Mouse (Mus musculus) liver, postnatal 0 days (tissue): ENCODE measurements around the gene Gm21292. TPM values are rescaled to one million over a fixed set of nuclear protein-coding genes. Genes with fewer than 3 reads are reported as not detected.
"Not testable (repeated sequence)": the region's sequence is repeated elsewhere in the genome, so short reads cannot be mapped to it uniquely, and the experiment has no call there.

Source experiments
- ATAC-seq: fragments of 200-750 bp; cut with Nextera tagmentation; 2 replicates; pipeline ENCODE4 v1.8.0; 2017; ENCODE audit warnings: mild to moderate bottlenecking, moderate library complexity
- DNase-seq: peaks from one replicate; pipeline ENCODE4 v3.0.0-alpha.2; 2016
- H3K27ac ChIP-seq: fragments of 300-500 bp; sonication (generic); 2 replicates; pipeline ENCODE4 v1.5.1; 2014; ENCODE audit warnings: antibody characterized with exemption, moderate library complexity, mild to moderate bottlenecking, low read depth
- H3K27me3 ChIP-seq: fragments of 300-500 bp; sonication (generic); 2 replicates; pipeline ENCODE4 v1.6.1; 2014; ENCODE audit warnings: low read length, control low read depth, mixed read lengths; ENCODE audit not compliant: insufficient read depth
- H3K36me3 ChIP-seq: fragments of 300-500 bp; sonication (generic); replicated peaks from 2 replicates; pipeline ENCODE4 v1.6.1; 2014; ENCODE audit warnings: mild to moderate bottlenecking, control low read depth, low read length, moderate library complexity, mixed read lengths; ENCODE audit not compliant: insufficient read depth
- H3K4me1 ChIP-seq: fragments of 300-500 bp; sonication (generic); 2 replicates; pipeline ENCODE4 v1.6.1; 2014; ENCODE audit warnings: antibody characterized with exemption, mild to moderate bottlenecking, control low read depth; ENCODE audit not compliant: insufficient read depth
- H3K4me2 ChIP-seq: fragments of 300-500 bp; sonication (generic); 2 replicates; pipeline ENCODE4 v1.6.1; 2014; ENCODE audit warnings: low read depth, mild to moderate bottlenecking, low read length, moderate library complexity, mixed read lengths
- H3K4me3 ChIP-seq: fragments of 300-500 bp; sonication (generic); 2 replicates; pipeline ENCODE4 v1.5.1; 2014; ENCODE audit warnings: low read depth, low read length
- H3K9ac ChIP-seq: fragments of 300-500 bp; sonication (generic); replicated peaks from 2 replicates; pipeline ENCODE4 v1.6.1; 2014; ENCODE audit warnings: mild to moderate bottlenecking, moderate library complexity
- H3K9me3 ChIP-seq: fragments of 300-500 bp; sonication (generic); 2 replicates; pipeline ENCODE4 v1.6.1; 2016; ENCODE audit warnings: mild to moderate bottlenecking, control low read depth, low read length, mixed read lengths
- WGBS: fragments of 180-500 bp; shearing (Covaris S2); extraction: QIAGEN DNeasy Blood & Tissue Kit; methylation state at CpG from one replicate; pipeline ENCODE4 v1.1.7; 2014; ENCODE audit not compliant: insufficient replicate concordance; 5-methylcytosine and 5-hydroxymethylcytosine counted together
- polyA plus RNA-seq: library from polyadenylated mRNA; unstranded; fragments of >200 nt; fragmentation: Nextera tagmentation; extraction: Ambion mirVana; gene quantifications from 2 replicates; pipeline ENCODE4 v1.2.1, GENCODE M21; 2015

Gene Gm21292
- not detected in 2 replicates for polyA plus RNA-seq

DNA sequence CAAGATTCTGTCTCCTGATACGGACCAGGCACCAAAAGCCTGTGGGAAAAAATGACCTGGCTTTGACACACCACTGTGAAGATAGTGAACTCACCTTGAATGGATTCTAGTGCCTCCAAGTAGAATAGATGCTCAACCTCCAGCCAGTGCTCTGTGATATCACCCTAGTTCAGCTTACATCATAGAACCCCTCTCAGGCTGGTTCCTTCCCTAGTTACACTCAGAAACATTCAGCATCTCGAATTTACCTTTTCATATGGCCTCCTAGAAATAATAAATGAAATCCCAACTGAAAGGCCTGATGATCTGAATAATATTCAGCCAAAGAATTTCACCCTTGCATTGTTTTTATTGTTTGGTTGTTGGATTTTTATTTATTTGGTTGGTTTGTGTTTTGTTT is at the start of gene Gm21292:
Gene Gm21292, minus strand, starts transcription at position 101 of the 400 bp plus-strand sequence.
- WGBS = 33% methylated on average over 1 of the region's 2 CpGs

More for the DNA sequence above, at the start of gene Gm21292:
- not testable (repeated sequence) for H3K27me3 ChIP-seq, H3K9ac ChIP-seq, H3K4me2 ChIP-seq, H3K27ac ChIP-seq, H3K9me3 ChIP-seq, DNase-seq, H3K4me3 ChIP-seq, ATAC-seq, H3K4me1 ChIP-seq, H3K36me3 ChIP-seq

Other genes starting within 250 kb of the Gm21292 start
- not detected in 2 replicates for gene Gm21721, start 68.3 kb upstream of the Gm21292 start, polyA plus RNA-seq
- gene Gm21812, start 213.3 kb upstream of the Gm21292 start, polyA plus RNA-seq = not detected in 2 replicates